Mouse (Mus musculus) ovary, adult 10 weeks (tissue): ENCODE measurements around the gene Gm7879. TPM values are rescaled to one million over a fixed set of nuclear protein-coding genes. Genes with fewer than 3 reads are reported as not detected.

ENCODE experiments used
- polyA plus RNA-seq: library from polyadenylated mRNA; stranded (reverse); fragments of 350-450 nt; fragmentation: Illumina TruSeq; extraction: RNeasy Lipid Tissue Mini Kit (QIAGEN cat#74804); gene quantifications from one replicate; pipeline ENCODE4 v1.2.3, GENCODE M21; 2014

The Gm7879 gene
- not detected for polyA plus RNA-seq

GRCm38 (mm10) chr5:43912844-43913243 is at the start of gene Gm7879:
Gm7879 (plus strand) TSS chr5:43913144.

GRCm38 (mm10) chr5:43868253-43868652 is 44.7 kb upstream of the Gm7879 start, which contains the start of gene Cd38:
Cd38 (plus strand) TSS chr5:43868553.

Other genes starting within 250 kb of the Gm7879 start
- 2.8 TPM for gene Bst1, start 94.3 kb upstream of the Gm7879 start, polyA plus RNA-seq
- gene Fbxl5, start 91.5 kb upstream of the Gm7879 start, polyA plus RNA-seq: 169 TPM
- 28.1 TPM for gene Cd38, start 44.6 kb upstream of the Gm7879 start, polyA plus RNA-seq
- gene Fgfbp1, start 68.6 kb downstream of the Gm7879 start, polyA plus RNA-seq: not detected
- 36.5 TPM for gene Prom1, start 188.9 kb downstream of the Gm7879 start, polyA plus RNA-seq